Mouse (Mus musculus) kidney, postnatal 0 days (tissue): Measurements from ENCODE around the gene Lpp. TPM values are rescaled to one million over a fixed set of nuclear protein-coding genes. Genes with fewer than 3 reads are reported as not detected.

Experiments
- ATAC-seq: fragments of 200-750 bp; cut with Nextera tagmentation; replicated peaks from 2 replicates; pipeline ENCODE4 v1.8.0; 2017; ENCODE audit warnings: low read depth, moderate number of reproducible peaks, moderate TSS enrichment, moderate library complexity; ENCODE audit not compliant: low FRiP score
- DNase-seq: peaks from one replicate; pipeline ENCODE4 v3.0.0-alpha.2; 2016; ENCODE audit warnings: low spot score
- H3K27ac ChIP-seq: fragments of 300-500 bp; sonication (generic); 2 replicates; pipeline ENCODE4 v1.5.1; 2014; ENCODE audit warnings: mild to moderate bottlenecking
- H3K27me3 ChIP-seq: fragments of 300-500 bp; sonication (generic); 2 replicates; pipeline ENCODE4 v1.6.1; 2014; ENCODE audit warnings: low read length, mixed read lengths; ENCODE audit not compliant: insufficient read depth
- H3K36me3 ChIP-seq: fragments of 300-500 bp; sonication (generic); 2 replicates; pipeline ENCODE4 v1.6.1; 2014; ENCODE audit warnings: low read length, mixed read lengths; ENCODE audit not compliant: insufficient read depth
- H3K4me1 ChIP-seq: fragments of 300-500 bp; sonication (generic); replicated peaks from 2 replicates; pipeline ENCODE4 v1.6.1; 2014; ENCODE audit warnings: antibody characterized with exemption, low read length, mixed read lengths; ENCODE audit not compliant: insufficient read depth
- H3K4me2 ChIP-seq: fragments of 300-500 bp; sonication (generic); 2 replicates; pipeline ENCODE4 v1.6.1; 2014; ENCODE audit warnings: mild to moderate bottlenecking, low read length, moderate library complexity, mixed read lengths
- H3K4me3 ChIP-seq: fragments of 300-500 bp; sonication (generic); replicated peaks from 2 replicates; pipeline ENCODE4 v1.5.1; 2014; ENCODE audit warnings: low read depth, low read length
- H3K9ac ChIP-seq: fragments of 300-500 bp; sonication (generic); 2 replicates; pipeline ENCODE4 v1.6.1; 2014; ENCODE audit warnings: low read depth, low read length
- H3K9me3 ChIP-seq: fragments of 300-500 bp; sonication (generic); replicated peaks from 2 replicates; pipeline ENCODE4 v1.6.1; 2016; ENCODE audit warnings: low read length, inconsistent platforms, mixed read lengths
- CTCF ChIP-seq: IDR thresholded peaks from 2 replicates; pipeline ENCODE4 v1.5.1; 2016; ENCODE audit warnings: antibody characterized with exemption, low read depth, mild to moderate bottlenecking, moderate library complexity
- WGBS: fragments of 180-500 bp; shearing (Covaris S2); extraction: QIAGEN DNeasy Blood & Tissue Kit; methylation state at CpG from one replicate; pipeline ENCODE4 v1.1.7; 2014; 5-methylcytosine and 5-hydroxymethylcytosine counted together
- polyA plus RNA-seq: library from polyadenylated mRNA; unstranded; fragments of >200 nt; fragmentation: Nextera tagmentation; extraction: Ambion mirVana; gene quantifications from 2 replicates; pipeline ENCODE4 v1.2.1, GENCODE M21; 2015

The Lpp gene
- polyA plus RNA-seq, 1 experiment from 2014 or later = 32.9 TPM

GRCm38 (mm10) chr16:24881981-24882775 lies 488.9 kb downstream of the Lpp start:
- Histone ChIP-seq H3K27ac (no peak overlapping the region), H3K4me2 (no peak overlapping the region), H3K9ac (no peak overlapping the region), H3K36me3 (no peaks in the 10 kb centered on the region), H3K4me1 (no peaks in the 10 kb centered on the region), H3K9me3 (no peaks in the 10 kb centered on the region), H3K27me3 (no peaks in the 10 kb centered on the region), H3K4me3 (no peak overlapping the region)
- WGBS = 89% methylated on average over 3 of the region's 3 CpGs
- DNase-seq (no peak), ATAC-seq (no peak)
- no peak for TF ChIP-seq CTCF

- no peak overlapping the region for H3K4me2 ChIP-seq
- ATAC-seq = no peak
- TF ChIP-seq CTCF = peak; percentile 22; the same call in 1 of the 2 replicates
Measured at GRCm38 (mm10) chr16:24884017-24884416, 490.7 kb downstream of the Lpp start.

GRCm38 (mm10) chr16:24886346-24886745 lies 493.0 kb downstream of the Lpp start:
- Histone ChIP-seq H3K4me2 (no peak overlapping the region), H3K4me3 (no peak overlapping the region), H3K27ac (peak overlapping the region; percentile 22; the same call in 1 of the 2 replicates), H3K9me3 (no peaks in the 10 kb centered on the region), H3K27me3 (no peaks in the 10 kb centered on the region), H3K9ac (no peak overlapping the region), H3K4me1 (no peaks in the 10 kb centered on the region), H3K36me3 (no peaks in the 10 kb centered on the region)
- WGBS = 25% methylated on average over 3 of the region's 3 CpGs
- TF ChIP-seq CTCF = no peak
- DNase-seq (peak; percentile 68), ATAC-seq (no peak)

More at GRCm38 (mm10) chr16:24884017-24884416, 490.7 kb downstream of the Lpp start:
- Histone ChIP-seq H3K27ac (no peak overlapping the region), H3K4me1 (no peaks in the 10 kb centered on the region), H3K27me3 (no peaks in the 10 kb centered on the region), H3K4me3 (no peak overlapping the region), H3K9ac (no peak overlapping the region), H3K9me3 (no peaks in the 10 kb centered on the region), H3K36me3 (no peaks in the 10 kb centered on the region)
- DNase-seq = no peak

GRCm38 (mm10) chr16:24886943-24887342 lies 493.6 kb downstream of the Lpp start:
- no peaks in the 10 kb centered on the region for H3K4me1 ChIP-seq
- no peak overlapping the region for H3K9ac ChIP-seq
- no peak overlapping the region for H3K4me3 ChIP-seq
- DNase-seq (no peak), ATAC-seq (no peak)
- no peak for TF ChIP-seq CTCF
- WGBS = 71% methylated on average over 7 of the region's 7 CpGs
- no peaks in the 10 kb centered on the region for H3K36me3 ChIP-seq
- no peaks in the 10 kb centered on the region for H3K9me3 ChIP-seq
- H3K4me2 ChIP-seq = no peak overlapping the region
- no peak overlapping the region for H3K27ac ChIP-seq
- H3K27me3 ChIP-seq = no peaks in the 10 kb centered on the region

- Histone ChIP-seq H3K9ac (no peak overlapping the region), H3K4me2 (no peak overlapping the region), H3K4me1 (no peaks in the 10 kb centered on the region), H3K27me3 (no peaks in the 10 kb centered on the region), H3K27ac (no peak overlapping the region), H3K36me3 (no peaks in the 10 kb centered on the region), H3K9me3 (no peaks in the 10 kb centered on the region), H3K4me3 (no peak overlapping the region)
- DNase-seq (peak; percentile 52), ATAC-seq (no peak)
- TF ChIP-seq CTCF = no peak
- 22% methylated on average over 6 of the region's 6 CpGs for WGBS
Measured at GRCm38 (mm10) chr16:24891453-24891852, 498.1 kb downstream of the Lpp start.

- ATAC-seq (no peak), DNase-seq (no peak)
- no peaks in the 10 kb centered on the region for H3K36me3 ChIP-seq
- TF ChIP-seq CTCF = no peak
- no peaks in the 10 kb centered on the region for H3K9me3 ChIP-seq
- no peak overlapping the region for H3K4me3 ChIP-seq
- peaks cover 5% of the 10 kb centered on the region for H3K4me1 ChIP-seq
- WGBS = 65% methylated on average over 5 of the region's 5 CpGs
- no peak overlapping the region for H3K27ac ChIP-seq
- no peak overlapping the region for H3K9ac ChIP-seq
- no peak overlapping the region for H3K4me2 ChIP-seq
- no peaks in the 10 kb centered on the region for H3K27me3 ChIP-seq
Measured at GRCm38 (mm10) chr16:24895160-24895559, 501.9 kb downstream of the Lpp start.
